Mouse (Mus musculus) limb, embryonic 13.5 days (tissue): ENCODE results near the gene Rnf8. TPM values are rescaled to one million over a fixed set of nuclear protein-coding genes. Genes with fewer than 3 reads are reported as not detected.

Source experiments
- ATAC-seq: fragments of 200-750 bp; cut with Nextera tagmentation; 2 replicates; pipeline ENCODE4 v1.8.0; 2017; ENCODE audit warnings: low read depth, moderate number of reproducible peaks, moderate TSS enrichment; ENCODE audit not compliant: low FRiP score
- H3K27ac ChIP-seq: fragments of 300-500 bp; sonication (generic); 2 replicates; pipeline ENCODE4 v1.5.1; 2015; ENCODE audit warnings: inconsistent platforms, mild to moderate bottlenecking, moderate library complexity
- H3K27me3 ChIP-seq: fragments of 300-500 bp; sonication (generic); 2 replicates; pipeline ENCODE4 v1.6.1; 2015; ENCODE audit warnings: mild to moderate bottlenecking, inconsistent platforms
- H3K36me3 ChIP-seq: fragments of 300-500 bp; sonication (generic); 2 replicates; pipeline ENCODE4 v1.6.1; 2015; ENCODE audit warnings: inconsistent platforms, mild to moderate bottlenecking, moderate library complexity
- H3K4me1 ChIP-seq: fragments of 300-500 bp; sonication (generic); 2 replicates; pipeline ENCODE4 v1.6.1; 2015; ENCODE audit warnings: inconsistent platforms
- H3K4me2 ChIP-seq: fragments of 300-500 bp; sonication (generic); replicated peaks from 2 replicates; pipeline ENCODE4 v1.6.1; 2015; ENCODE audit warnings: inconsistent platforms, mild to moderate bottlenecking, moderate library complexity
- H3K4me3 ChIP-seq: fragments of 300-500 bp; sonication (generic); 2 replicates; pipeline ENCODE4 v1.5.1; 2015; ENCODE audit warnings: moderate library complexity, mild to moderate bottlenecking, inconsistent platforms
- H3K9ac ChIP-seq: fragments of 300-500 bp; sonication (generic); 2 replicates; pipeline ENCODE4 v1.6.1; 2015; ENCODE audit warnings: mild to moderate bottlenecking, inconsistent platforms
- H3K9me3 ChIP-seq: fragments of 300-500 bp; sonication (generic); 2 replicates; pipeline ENCODE4 v1.6.1; 2016; ENCODE audit warnings: inconsistent platforms
- WGBS: fragments of 180-500 bp; shearing (Covaris S2); methylation state at CpG from one replicate; pipeline ENCODE4 v1.1.7; 2015; 5-methylcytosine and 5-hydroxymethylcytosine counted together
- microRNA-seq: library from miRNA; unstranded; fragments of <30 nt; microRNA quantifications from one replicate; pipeline ENCODE4, GENCODE M21; 2016
- polyA plus RNA-seq: library from polyadenylated mRNA; unstranded; fragments of >200 nt; fragmentation: Nextera tagmentation; extraction: Ambion mirVana; gene quantifications from 2 replicates; pipeline ENCODE4 v1.2.1, GENCODE M21; 2015

The Rnf8 gene
- polyA plus RNA-seq, 1 experiment from 2014 or later = 94.1 TPM

DNA sequence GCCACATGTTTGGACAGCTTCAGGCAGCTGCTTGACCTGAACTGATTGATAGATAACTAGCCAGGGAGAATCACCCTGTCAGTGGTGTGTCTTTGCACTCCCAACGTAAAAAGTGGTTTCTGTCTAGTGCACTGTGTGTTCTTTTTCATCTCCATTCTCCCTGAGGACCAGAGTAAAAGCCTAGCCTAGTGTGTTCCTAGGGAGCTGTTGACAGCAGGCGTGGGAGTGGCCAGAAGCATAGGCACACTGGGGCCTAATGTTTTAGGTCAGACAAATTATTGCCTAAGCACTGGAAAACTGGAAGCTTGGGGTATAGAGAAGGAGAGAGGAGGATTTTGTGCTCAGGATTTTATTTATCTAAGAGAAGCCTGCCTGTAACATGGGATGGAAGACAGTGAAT lies 68.5 kb downstream of the Rnf8 start:
- Histone ChIP-seq H3K9me3 (no peaks in the 10 kb centered on the region), H3K9ac (no peak overlapping the region), H3K4me3 (no peak overlapping the region), H3K36me3 (peaks cover 98% of the 10 kb centered on the region), H3K27me3 (no peaks in the 10 kb centered on the region), H3K27ac (no peak overlapping the region), H3K4me2 (no peak overlapping the region), H3K4me1 (no peaks in the 10 kb centered on the region)
- ATAC-seq = no peak
- 86% methylated on average over 2 of the region's 2 CpGs for WGBS

DNA sequence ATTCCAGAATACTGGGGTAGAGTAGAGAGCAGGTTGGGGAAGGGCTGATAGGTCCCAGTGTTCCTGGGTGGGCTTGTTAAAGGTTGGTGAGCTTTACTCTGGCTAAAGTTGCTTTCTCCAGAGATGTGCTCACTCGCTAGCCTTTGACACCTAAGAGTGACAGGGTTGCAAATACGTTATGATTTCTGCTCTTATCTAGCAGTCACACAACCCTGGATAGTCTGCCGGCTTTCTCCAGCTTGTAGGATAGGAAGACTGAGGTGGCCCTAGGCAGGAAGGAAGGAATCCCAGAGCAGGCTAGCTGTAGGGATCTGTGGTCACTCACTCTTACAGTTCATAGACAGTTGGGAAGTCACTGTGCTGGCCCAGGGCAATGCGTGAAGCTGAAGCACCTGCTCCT lies 69.7 kb downstream of the Rnf8 start:
- WGBS = 92% methylated on average over 4 of the region's 4 CpGs
- ATAC-seq = no peak
- peaks cover 96% of the 10 kb centered on the region for H3K36me3 ChIP-seq

DNA sequence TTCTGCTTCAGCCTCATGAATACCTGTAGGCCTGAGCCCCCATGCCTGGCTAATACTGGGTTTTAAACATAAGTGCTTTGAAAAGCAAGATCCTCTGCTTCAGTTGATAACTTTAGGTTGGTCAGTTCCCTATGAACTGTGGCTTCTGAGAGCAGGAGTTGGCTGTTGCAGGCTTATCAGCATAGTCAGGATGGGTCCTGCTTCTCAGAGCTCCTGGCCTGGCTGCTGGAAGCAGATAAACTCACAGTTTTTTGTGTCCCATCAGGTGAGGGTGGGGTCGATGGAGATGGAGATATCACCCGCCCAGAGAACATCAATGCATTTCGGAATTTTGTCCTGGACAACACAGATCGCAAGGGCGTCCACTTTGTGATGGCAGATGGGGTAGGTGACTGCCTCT lies 72.2 kb downstream of the Rnf8 start:
- Histone ChIP-seq H3K4me1 (no peaks in the 10 kb centered on the region), H3K36me3 (peaks cover 96% of the 10 kb centered on the region), H3K27ac (no peak overlapping the region), H3K9me3 (no peaks in the 10 kb centered on the region), H3K4me2 (no peak overlapping the region), H3K4me3 (no peak overlapping the region), H3K9ac (no peak overlapping the region), H3K27me3 (no peaks in the 10 kb centered on the region)
- ATAC-seq = no peak
- WGBS = 93% methylated on average over 5 of the region's 5 CpGs

More for the DNA sequence above, 69.7 kb downstream of the Rnf8 start:
- no peak overlapping the region for H3K4me2 ChIP-seq
- H3K9me3 ChIP-seq = no peaks in the 10 kb centered on the region
- no peaks in the 10 kb centered on the region for H3K27me3 ChIP-seq
- no peaks in the 10 kb centered on the region for H3K4me1 ChIP-seq
- no peak overlapping the region for H3K4me3 ChIP-seq
- no peak overlapping the region for H3K9ac ChIP-seq
- H3K27ac ChIP-seq = no peak overlapping the region

DNA sequence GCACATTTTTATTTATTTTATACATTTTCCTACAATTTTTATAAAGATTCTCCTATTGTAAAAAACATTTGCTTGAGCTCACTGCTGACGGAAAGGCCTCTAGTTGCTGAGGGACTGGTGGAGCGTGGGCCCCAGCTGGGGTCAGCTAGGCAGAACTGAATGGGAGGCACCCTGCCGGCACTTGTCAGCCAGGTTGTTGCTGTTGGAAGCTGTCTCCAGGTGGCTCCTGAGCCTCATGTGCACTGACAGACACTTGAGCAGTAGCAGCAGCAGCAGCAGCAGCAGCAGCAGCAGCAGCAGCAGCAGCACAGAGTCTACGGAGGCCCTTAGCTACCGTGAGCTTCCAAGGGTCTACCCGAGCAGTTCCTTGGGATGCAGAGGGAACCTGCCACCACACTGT lies 72.8 kb downstream of the Rnf8 start:
- H3K4me1 ChIP-seq = no peaks in the 10 kb centered on the region
- H3K9ac ChIP-seq = no peak overlapping the region
- WGBS = 90% methylated on average over 6 of the region's 6 CpGs
- H3K9me3 ChIP-seq = no peaks in the 10 kb centered on the region
- no peak overlapping the region for H3K27ac ChIP-seq
- peaks cover 92% of the 10 kb centered on the region for H3K36me3 ChIP-seq
- ATAC-seq = no peak
- no peaks in the 10 kb centered on the region for H3K27me3 ChIP-seq
- no peak overlapping the region for H3K4me3 ChIP-seq
- H3K4me2 ChIP-seq = no peak overlapping the region

DNA sequence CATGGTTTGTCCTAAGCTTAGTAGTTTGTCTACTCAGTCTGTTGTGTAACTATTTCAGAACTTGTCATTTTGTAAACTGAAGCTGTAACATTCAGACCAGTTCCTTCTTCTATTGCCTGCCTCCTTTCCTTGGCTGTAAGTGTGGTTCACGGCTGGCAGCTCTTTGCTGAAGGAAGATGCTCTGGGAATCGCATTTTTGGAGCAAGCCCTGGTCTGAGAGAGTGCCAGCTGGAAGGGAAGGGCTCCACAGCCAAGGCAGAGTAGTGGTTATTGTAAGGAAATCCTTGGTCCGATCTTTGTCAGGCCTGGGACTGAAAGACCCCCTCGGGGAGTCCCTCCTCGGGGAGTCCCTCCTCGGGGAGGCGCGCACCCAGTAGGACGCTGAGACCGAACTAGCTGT lies 74.0 kb downstream of the Rnf8 start:
- Histone ChIP-seq H3K36me3 (peaks cover 89% of the 10 kb centered on the region), H3K4me2 (no peak overlapping the region), H3K9ac (no peak overlapping the region), H3K27ac (no peak overlapping the region), H3K4me1 (no peaks in the 10 kb centered on the region), H3K27me3 (no peaks in the 10 kb centered on the region), H3K9me3 (no peaks in the 10 kb centered on the region), H3K4me3 (no peak overlapping the region)
- ATAC-seq = no peak
- 94% methylated on average over 10 of the region's 10 CpGs for WGBS

DNA sequence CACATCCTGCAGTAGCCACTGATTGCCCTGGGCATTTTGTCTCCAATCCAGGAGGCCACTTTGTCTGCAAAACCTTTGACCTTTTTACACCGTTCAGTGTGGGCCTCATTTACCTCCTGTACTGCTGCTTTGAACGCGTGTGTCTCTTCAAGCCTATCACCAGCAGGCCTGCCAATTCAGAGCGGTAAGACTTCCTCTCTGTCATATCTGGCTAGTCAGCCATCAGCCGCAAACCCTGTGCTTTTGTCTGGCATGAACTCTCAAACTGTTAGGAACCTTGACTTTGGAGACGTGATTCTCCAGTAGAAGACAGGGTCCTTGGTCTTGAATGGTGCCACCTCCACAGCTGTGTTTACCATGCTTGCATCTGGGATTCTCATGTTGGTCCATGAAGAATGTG lies 75.7 kb downstream of the Rnf8 start:
- WGBS = 78% methylated on average over 6 of the region's 6 CpGs
- H3K4me3 ChIP-seq = no peak overlapping the region
- no peak for ATAC-seq
- peaks cover 89% of the 10 kb centered on the region for H3K36me3 ChIP-seq
- no peaks in the 10 kb centered on the region for H3K4me1 ChIP-seq
- no peak overlapping the region for H3K27ac ChIP-seq
- H3K4me2 ChIP-seq = no peak overlapping the region
- no peaks in the 10 kb centered on the region for H3K27me3 ChIP-seq
- no peak overlapping the region for H3K9ac ChIP-seq
- H3K9me3 ChIP-seq = no peaks in the 10 kb centered on the region

DNA sequence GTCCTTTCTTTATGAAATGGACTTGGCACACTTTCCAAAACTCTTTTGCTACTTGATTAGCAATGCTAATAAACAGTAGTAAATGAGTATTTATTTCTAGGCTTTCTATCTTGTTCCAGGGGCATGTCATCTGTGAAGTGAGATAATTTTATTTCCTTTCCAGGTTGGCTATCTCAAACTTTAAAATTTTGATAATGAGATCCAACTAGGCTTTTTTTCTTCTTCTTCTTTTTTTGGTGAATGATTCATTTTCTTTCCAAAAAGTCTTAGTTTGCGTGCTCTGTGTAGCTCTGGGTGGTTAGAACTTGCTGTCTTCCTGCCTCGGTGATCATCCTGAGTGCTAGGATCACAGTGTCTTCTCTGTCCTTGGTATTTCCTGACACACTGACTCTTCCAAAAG lies 78.2 kb downstream of the Rnf8 start:
- no peak overlapping the region for H3K9ac ChIP-seq
- WGBS = 95% methylated on average over 2 of the region's 2 CpGs
- H3K4me1 ChIP-seq = no peaks in the 10 kb centered on the region
- H3K27ac ChIP-seq = no peak overlapping the region
- no peak overlapping the region for H3K4me2 ChIP-seq
- no peak overlapping the region for H3K4me3 ChIP-seq
- no peaks in the 10 kb centered on the region for H3K27me3 ChIP-seq
- H3K9me3 ChIP-seq = no peaks in the 10 kb centered on the region
- peaks cover 87% of the 10 kb centered on the region for H3K36me3 ChIP-seq
- no peak for ATAC-seq

DNA sequence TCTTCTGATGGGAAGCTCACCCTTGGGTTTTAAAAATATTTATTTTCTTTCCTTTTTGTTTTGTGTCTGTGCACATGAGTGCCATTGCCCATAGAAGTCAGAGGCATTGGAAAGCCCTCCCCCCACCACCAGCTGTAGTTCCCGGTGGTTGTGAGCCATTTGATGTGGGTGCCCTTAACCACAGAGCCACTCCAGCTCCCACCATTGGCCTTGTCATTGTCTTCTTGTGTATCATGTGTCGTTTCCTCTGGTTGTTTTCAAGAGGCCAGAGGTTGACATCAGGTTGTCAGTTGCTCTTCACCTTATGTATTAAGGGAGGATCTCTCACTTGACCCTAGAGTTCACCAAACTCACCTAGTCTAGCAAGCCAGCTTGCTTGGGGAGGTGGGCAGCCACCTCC lies 79.0 kb downstream of the Rnf8 start:
- H3K4me1 ChIP-seq = no peaks in the 10 kb centered on the region
- ATAC-seq = no peak

DNA sequence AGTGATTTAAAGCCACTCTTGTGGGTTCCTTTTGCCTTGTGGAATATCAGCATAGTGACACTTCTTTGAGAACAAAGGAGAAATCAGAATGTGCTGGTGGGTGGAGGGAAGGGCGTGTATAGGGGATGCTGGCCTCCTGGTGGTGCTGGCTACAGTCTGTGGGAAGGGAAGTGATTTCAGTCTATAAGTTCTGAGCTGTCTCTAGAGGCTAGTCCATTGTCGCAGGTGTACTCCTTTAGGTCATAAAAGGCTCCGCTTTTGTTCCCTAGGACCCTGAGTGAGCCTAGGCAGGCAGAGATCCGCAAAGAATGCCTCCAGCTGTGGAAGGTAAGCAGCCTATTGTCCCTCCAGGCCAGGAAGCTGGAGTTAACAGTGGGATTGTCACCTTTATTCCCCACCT lies 79.9 kb downstream of the Rnf8 start:
- ATAC-seq = no peak

More for the DNA sequence above, 79.0 kb downstream of the Rnf8 start:
- H3K9me3 ChIP-seq = no peaks in the 10 kb centered on the region
- WGBS = 76% methylated on average over 2 of the region's 2 CpGs
- H3K36me3 ChIP-seq = peaks cover 87% of the 10 kb centered on the region
- no peak overlapping the region for H3K4me2 ChIP-seq
- no peak overlapping the region for H3K9ac ChIP-seq
- H3K4me3 ChIP-seq = no peak overlapping the region
- no peaks in the 10 kb centered on the region for H3K27me3 ChIP-seq
- H3K27ac ChIP-seq = no peak overlapping the region

More for the DNA sequence above, 79.9 kb downstream of the Rnf8 start:
- WGBS = 84% methylated on average over 4 of the region's 4 CpGs
- H3K4me1 ChIP-seq = no peaks in the 10 kb centered on the region
- H3K9ac ChIP-seq = no peak overlapping the region
- H3K27ac ChIP-seq = no peak overlapping the region
- H3K36me3 ChIP-seq = peaks cover 91% of the 10 kb centered on the region
- H3K9me3 ChIP-seq = no peaks in the 10 kb centered on the region
- H3K27me3 ChIP-seq = no peaks in the 10 kb centered on the region
- H3K4me3 ChIP-seq = no peak overlapping the region
- H3K4me2 ChIP-seq = no peak overlapping the region

Small RNAs within 50 kb of the gene (microRNA-seq; reads per million reads assigned to microRNA genes)
- gene Mir7667 = not detected

Other genes starting within 250 kb of the Rnf8 start
- 18.9 and 22.3 TPM in 2 replicates for gene Pim1, start 124.0 kb upstream of the Rnf8 start, polyA plus RNA-seq
- not detected in 2 replicates for gene Gm17657, start 65.2 kb upstream of the Rnf8 start, polyA plus RNA-seq
- 14.5 and 16.2 TPM in 2 replicates for gene Tbc1d22b, start 65.0 kb upstream of the Rnf8 start, polyA plus RNA-seq
- gene Tmem217, start 62.4 kb upstream of the Rnf8 start, polyA plus RNA-seq = 1.2 and 1.7 TPM in 2 replicates
- gene Gm28043, start 86 bp downstream of the Rnf8 start, polyA plus RNA-seq = 2.8 and 3.1 TPM in 2 replicates
- 125 and 135 TPM in 2 replicates for gene Cmtr1, start 45.8 kb downstream of the Rnf8 start, polyA plus RNA-seq
- gene Ccdc167, start 102.3 kb downstream of the Rnf8 start, polyA plus RNA-seq = 12.7 and 14.4 TPM in 2 replicates